Comparison of ENCODE assay signal across 24 mouse cellular contexts in genomic region chr7:29540631-29541030, GRCm38 (mm10). TPM values are rescaled to one million over a fixed set of nuclear protein-coding genes. Genes with fewer than 3 reads are reported as not detected.
A peak's percentile ranks its signal among the peaks of the same experiment; 100 is the strongest.
DNase-seq lines count a peak whose midpoint lies in the region; ATAC-seq and TF ChIP-seq lines count a peak whose summit lies in the region.
"Had no signal": no experiment of that assay in that cellular context is flagged by ENCODE, and none has a peak within 500 bp of the region (broad histone marks: within the 10 kb centered on the region; RNA-seq: fewer than 3 reads in every experiment).

No protein-coding gene starts in this region.

- H3K79me2 ChIP-seq in MEL (ENCODE audit: control insufficient read depth, insufficient read depth, low read length, poor library complexity) = no peaks in the 10 kb centered on the region

- no peaks in the 10 kb centered on the region for H3K4me1 ChIP-seq in liver, postnatal 0 days (ENCODE audit: insufficient read depth)
- no peaks in the 10 kb centered on the region for H3K4me1 ChIP-seq in liver, embryonic 12.5 days
- peaks cover 43% of the 10 kb centered on the region for H3K4me1 ChIP-seq in E14TG2a.4 (replicated peaks; ENCODE audit: low read depth, low read length)
- H3K4me1 ChIP-seq in MEL (ENCODE audit: control insufficient read depth in 1 of 2, insufficient read depth in 2 of 2, low read length in 2 of 2) = no peaks in the 10 kb centered on the region
- H3K4me1 ChIP-seq in small intestine, adult 2 months (ENCODE audit: control insufficient read depth, insufficient read depth, insufficient read length, low read length) = no peaks in the 10 kb centered on the region
- H3K4me1 ChIP-seq: embryonic facial prominence, embryonic 13.5 days; forebrain, embryonic 12.5 days; heart, embryonic 10.5 days; hindbrain, embryonic 13.5 days had no signal

- no peaks in the 10 kb centered on the region for H3K27me3 ChIP-seq in liver, postnatal 0 days (ENCODE audit: insufficient read depth, low read length)
- H3K27me3 ChIP-seq in liver, embryonic 12.5 days (replicated peaks) = no peaks in the 10 kb centered on the region
- peaks cover 10% of the 10 kb centered on the region for H3K27me3 ChIP-seq in E14TG2a.4 (ENCODE audit: insufficient read depth, low read length)
- H3K27me3 ChIP-seq in MEL (ENCODE audit: control insufficient read depth in 1 of 2, insufficient read depth in 2 of 2, low read length in 2 of 2) = no peaks in the 10 kb centered on the region
- H3K27me3 ChIP-seq in small intestine, adult 2 months (ENCODE audit: control insufficient read depth, insufficient read depth, low read length) = no peaks in the 10 kb centered on the region
- H3K27me3 ChIP-seq: embryonic facial prominence, embryonic 13.5 days; forebrain, embryonic 12.5 days had no signal

- 0 out of 2 replicates have a peak, but pooled peaks have one; percentile 1 for TF ChIP-seq CTCF in liver, postnatal 0 days (IDR thresholded peaks at IDR 0.05; ENCODE audit: low read depth)
- TF ChIP-seq CTCF in E14TG2a.4 (conservative IDR thresholded peaks at IDR 0.05; ENCODE audit: low read length) (peak; percentile 50), MEL (IDR thresholded peaks at IDR 0.05 in 2 of 3, conservative IDR thresholded peaks at IDR 0.05 in 1 of 3; ENCODE audit: control insufficient read depth in 1 of 3, insufficient read depth in 1 of 3, low read depth in 2 of 3, low read length in 3 of 3, poor library complexity in 1 of 3, severe bottlenecking in 1 of 3) (peak in 2 of 3 experiments; percentile 17 to 18; a peak in 1 of 6 replicates)
- peak; percentile 5; the same call in 1 of the 2 replicates for TF ChIP-seq CTCF in small intestine, adult 2 months (IDR thresholded peaks at IDR 0.05; ENCODE audit: extremely low read depth, insufficient read length, insufficient replicate concordance, low read depth, low read length)

- H3K4me2 ChIP-seq in liver, postnatal 0 days (ENCODE audit: low read depth, low read length) = no peak overlapping the region
- H3K4me2 ChIP-seq in liver, embryonic 12.5 days = no peak overlapping the region
- H3K4me2 ChIP-seq: embryonic facial prominence, embryonic 13.5 days; forebrain, embryonic 12.5 days; hindbrain, embryonic 13.5 days had no signal

- 85% methylated on average over 7 of the region's 7 CpGs for WGBS in liver, postnatal 0 days (ENCODE audit: insufficient replicate concordance)
- 74% methylated on average over 7 of the region's 7 CpGs for WGBS in liver, embryonic 12.5 days (ENCODE audit: insufficient replicate concordance)
- 89% methylated on average over 7 of the region's 7 CpGs for WGBS in small intestine, adult 2 months

- no peak for TF ChIP-seq EP300 in liver, postnatal 0 days (IDR thresholded peaks at IDR 0.05; ENCODE audit: low read depth)
- TF ChIP-seq EP300 in MEL (IDR thresholded peaks at IDR 0.05; ENCODE audit: low read depth in 1 of 2, low read length in 2 of 2) = no peak

- no peaks in the 10 kb centered on the region for H3K9me3 ChIP-seq in liver, postnatal 0 days (ENCODE audit: low read length)
- 0 out of 2 replicates have a peak, but pooled peaks cover 2% of the 10 kb centered on the region for H3K9me3 ChIP-seq in liver, embryonic 12.5 days (replicated peaks)
- H3K9me3 ChIP-seq in E14TG2a.4 (ENCODE audit: low read length) (0 out of 2 replicates have a peak, but pooled peaks cover 2% of the 10 kb centered on the region), MEL (replicated peaks; ENCODE audit: insufficient read depth, low read length) (no peaks in the 10 kb centered on the region)
- H3K9me3 ChIP-seq: forebrain, embryonic 12.5 days; G1E; heart, embryonic 10.5 days; hindbrain, embryonic 13.5 days had no signal

- H3K36me3 ChIP-seq in liver, postnatal 0 days (replicated peaks; ENCODE audit: insufficient read depth, low read length) = no peaks in the 10 kb centered on the region
- no peaks in the 10 kb centered on the region for H3K36me3 ChIP-seq in liver, embryonic 12.5 days
- H3K36me3 ChIP-seq in E14TG2a.4 (ENCODE audit: insufficient read depth, low read length) (no peaks in the 10 kb centered on the region), MEL (ENCODE audit: control insufficient read depth in 1 of 2, insufficient read depth in 2 of 2, low read length in 2 of 2) (no peaks in the 10 kb centered on the region)
- H3K36me3 ChIP-seq in small intestine, adult 2 months (ENCODE audit: control insufficient read depth, insufficient read depth, low read length) = no peaks in the 10 kb centered on the region
- H3K36me3 ChIP-seq: embryonic facial prominence, embryonic 13.5 days; forebrain, embryonic 12.5 days; G1E; heart, embryonic 10.5 days; hindbrain, embryonic 13.5 days had no signal

- intact Hi-C loops in heart, postnatal 14 days (cut with DNase I) = no loop called here

- no peak overlapping the region for H3K27ac ChIP-seq in liver, postnatal 0 days (ENCODE audit: low read depth)
- no peak overlapping the region for H3K27ac ChIP-seq in liver, embryonic 12.5 days
- no peak overlapping the region for H3K27ac ChIP-seq in MEL (ENCODE audit: control insufficient read depth, low read depth, low read length)
- H3K27ac ChIP-seq in small intestine, adult 2 months (ENCODE audit: insufficient read depth, low read depth, low read length) = no peak overlapping the region
- H3K27ac ChIP-seq: embryonic facial prominence, embryonic 13.5 days; forebrain, embryonic 12.5 days; heart, embryonic 10.5 days; hindbrain, embryonic 13.5 days; hindbrain, postnatal 0 days had no signal

- no peak overlapping the region for H3K9ac ChIP-seq in liver, postnatal 0 days (replicated peaks)
- H3K9ac ChIP-seq in liver, embryonic 12.5 days = no peak overlapping the region
- H3K9ac ChIP-seq in MEL (ENCODE audit: control insufficient read depth, low read depth, low read length, poor library complexity, severe bottlenecking) = no peak overlapping the region
- H3K9ac ChIP-seq: embryonic facial prominence, embryonic 13.5 days; forebrain, embryonic 12.5 days; hindbrain, embryonic 13.5 days had no signal

- TF ChIP-seq RAD21 in MEL (IDR thresholded peaks at IDR 0.05; ENCODE audit: low read depth, low read length) = no peak; the same call in 1 of the 2 replicates

- H3K4me3 ChIP-seq in liver, postnatal 0 days (ENCODE audit: low read depth, low read length) = no peak overlapping the region
- no peak overlapping the region for H3K4me3 ChIP-seq in liver, embryonic 12.5 days
- H3K4me3 ChIP-seq in E14TG2a.4 (replicated peaks; ENCODE audit: low read length) (no peak overlapping the region), MEL (ENCODE audit: control insufficient read depth in 1 of 2, insufficient read depth in 1 of 2, low read depth in 2 of 2, low read length in 2 of 2) (no peak overlapping the region)
- H3K4me3 ChIP-seq in small intestine, adult 2 months (ENCODE audit: low read depth, low read length) = no peak overlapping the region
- H3K4me3 ChIP-seq: embryonic facial prominence, embryonic 13.5 days; forebrain, embryonic 12.5 days; heart, embryonic 10.5 days; hindbrain, embryonic 13.5 days had no signal

- TF ChIP-seq POLR2A in MEL (IDR thresholded peaks at IDR 0.05; ENCODE audit: control insufficient read depth in 1 of 2, insufficient read depth in 1 of 2, low read depth in 1 of 2, low read length in 2 of 2, poor library complexity in 1 of 2) = no peak
- TF ChIP-seq POLR2A in small intestine, adult 2 months (IDR thresholded peaks at IDR 0.05; ENCODE audit: low read depth, low read length) = no peak

- no peak for DNase-seq in liver, postnatal 0 days
- DNase-seq in MEL (ENCODE audit: low read depth, low spot score) = no peak
- DNase-seq in heart, postnatal 14 days = no peak
- DNase-seq in cerebellum, adult 11-12 months = no peak
- DNase-seq: adrenal gland, adult 8-10 months; adrenal gland, postnatal 36 days; B cell, adult 2 months; cerebellum, adult 11 months; cerebellum, adult 9-10 months; cerebellum, postnatal 25 days; gastrocnemius, postnatal 10 days; heart, adult 18-20 months; heart, postnatal 10 days had no signal

- ATAC-seq in liver, postnatal 0 days = no peak
- ATAC-seq in liver, embryonic 12.5 days = no peak
- ATAC-seq: CD4-positive, CD25-positive, alpha-beta regulatory T cell, adult 4 months; forebrain, embryonic 16.5 days; hindbrain, postnatal 0 days had no signal

TF ChIP-seq in MEL, 35 proteins besides CTCF, POLR2A, EP300 and RAD21:
- TF ChIP-seq ZMIZ1 (IDR thresholded peaks at IDR 0.05; ENCODE audit: low read depth, low read length) (no peak), SIN3A (IDR thresholded peaks at IDR 0.05; ENCODE audit: low read length) (no peak), USF2 (IDR thresholded peaks at IDR 0.05; ENCODE audit: borderline replicate concordance in 1 of 2, insufficient read depth in 1 of 2, low read depth in 1 of 2, low read length in 2 of 2) (no peak), CHD1 (IDR thresholded peaks at IDR 0.05; ENCODE audit: low read depth, low read length) (no peak), USF1 (IDR thresholded peaks at IDR 0.05; ENCODE audit: low read depth, low read length) (no peak), NRF1 (IDR thresholded peaks at IDR 0.05; ENCODE audit: insufficient read depth, low read depth, low read length, poor library complexity, severe bottlenecking) (no peak), UBTF (IDR thresholded peaks at IDR 0.05; ENCODE audit: borderline replicate concordance, insufficient read depth, low read depth, low read length) (no peak), MXI1 (IDR thresholded peaks at IDR 0.05; ENCODE audit: low read depth, low read length) (no peak), BHLHE40 (IDR thresholded peaks at IDR 0.05; ENCODE audit: borderline replicate concordance, low read depth, low read length) (no peak), MAFK (IDR thresholded peaks at IDR 0.05; ENCODE audit: borderline replicate concordance, low read depth, low read length) (no peak), MAX (IDR thresholded peaks at IDR 0.05; ENCODE audit: low read length) (no peak)

RNA-seq across cellular contexts. Expression of gene Sipa1l3, which starts 22.2 kb away (rescaled TPM):
- polyA plus RNA-seq in liver, postnatal 0 days (2015; fragmentation: Nextera tagmentation; extraction: Ambion mirVana) = 1.6 and 1.7 TPM in 2 replicates
- 4.1 and 4.7 TPM in 2 replicates for polyA plus RNA-seq in liver, embryonic 12.5 days (2016; fragmentation: Nextera tagmentation; extraction: Ambion mirVana)
- total RNA-seq in MEL (2012; rRNA removed) = 14.1 and 14.9 TPM in 2 replicates
- polyA plus RNA-seq in MEL (2012; ENCODE audit: insufficient read depth in 1 of 2, insufficient read length in 2 of 2, low read depth in 1 of 2, low replicate concordance in 2 of 2, missing spikeins in 1 of 2) = 10 to 100 TPM in 1 of 2 experiments, not detected in 1; 49.4 TPM
- polyA plus RNA-seq in small intestine, adult 2 months (2012; rRNA removed) = 79.0 and 192 TPM in 2 replicates
- total RNA-seq in heart, postnatal 14 days (2021) = 10 to 100 TPM; 15.7 to 15.9 TPM
